Comparison of ENCODE assay signal across 11 mouse cellular contexts in the genomic region with DNA sequence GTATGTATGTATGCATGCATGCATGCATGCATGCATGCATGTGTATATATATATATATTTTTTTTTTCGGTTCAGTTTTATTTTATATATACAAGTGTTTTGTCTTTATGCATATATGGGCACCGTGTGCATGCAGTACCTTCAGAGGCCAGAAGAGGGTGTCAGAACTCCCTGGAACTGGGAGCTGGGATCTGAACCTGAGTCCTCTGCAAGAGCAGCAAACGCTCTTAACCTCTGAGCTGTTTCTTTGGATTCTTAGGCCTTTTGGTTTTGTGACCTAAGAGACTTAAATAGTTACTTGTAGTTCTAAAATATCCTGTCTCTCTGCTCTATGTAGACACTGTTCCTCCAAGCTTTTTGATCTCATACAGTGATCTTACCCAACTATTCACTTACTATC. TPM values are rescaled to one million over a fixed set of nuclear protein-coding genes. Genes with fewer than 3 reads are reported as not detected.
DNase-seq lines count a peak whose midpoint lies in the region; ATAC-seq and TF ChIP-seq lines count a peak whose summit lies in the region.
"Had no signal": no experiment of that assay in that cellular context is flagged by ENCODE, and none has a peak within 500 bp of the region (broad histone marks: within the 10 kb centered on the region; RNA-seq: fewer than 3 reads in every experiment).

No protein-coding gene starts in this region.

- H3K4me2 ChIP-seq in heart, embryonic 15.5 days, result no peak overlapping the region
- H3K4me2 ChIP-seq in heart, embryonic 11.5 days, result no peak overlapping the region
- H3K4me2 ChIP-seq: embryonic facial prominence, embryonic 13.5 days; liver, embryonic 15.5 days; stomach, embryonic 15.5 days had no signal

- no peaks in the 10 kb centered on the region for H3K27me3 ChIP-seq in heart, embryonic 15.5 days
- no peaks in the 10 kb centered on the region for H3K27me3 ChIP-seq in heart, embryonic 11.5 days (ENCODE audit: control insufficient read depth, insufficient read depth, low read length)
- H3K27me3 ChIP-seq in thymus, adult 2 months (ENCODE audit: control insufficient read depth, insufficient read depth, low read length), result no peaks in the 10 kb centered on the region
- H3K27me3 ChIP-seq: embryonic facial prominence, embryonic 13.5 days; liver, embryonic 15.5 days; stomach, embryonic 15.5 days had no signal

- DNase-seq in thymus, adult 2 months, result peak; percentile 35
- no peak for DNase-seq in thymus, adult 18-20 months
- DNase-seq in lung, postnatal 10 days, result peak; percentile 68
- DNase-seq in Muller cell, postnatal 12 days (ENCODE audit: inconsistent ontology term), result no peak
- no peak for DNase-seq in left cerebral cortex, postnatal 14 days (ENCODE audit: low spot score in 2 of 2)

- WGBS in heart, embryonic 15.5 days, result 70% methylated on average over 3 of the region's 3 CpGs
- WGBS in heart, embryonic 11.5 days (ENCODE audit: insufficient replicate concordance), result 74% methylated on average over 3 of the region's 3 CpGs
- 80% methylated on average over 3 of the region's 3 CpGs for WGBS in thymus, adult 2 months

- H3K36me3 ChIP-seq in heart, embryonic 15.5 days, result peaks cover 3% of the 10 kb centered on the region; the same call in 1 of the 2 replicates
- H3K36me3 ChIP-seq in heart, embryonic 11.5 days (ENCODE audit: control insufficient read depth, insufficient read depth, low read length), result peaks cover 2% of the 10 kb centered on the region; the same call in 1 of the 2 replicates
- H3K36me3 ChIP-seq in thymus, adult 2 months (ENCODE audit: control insufficient read depth, insufficient read depth, low read length), result peaks cover 3% of the 10 kb centered on the region; the same call in 1 of the 2 replicates
- H3K36me3 ChIP-seq: stomach, embryonic 15.5 days had no signal

- H3K27ac ChIP-seq in heart, embryonic 15.5 days, result peak overlapping the region; percentile 80; the same call in 1 of the 2 replicates
- no peak overlapping the region for H3K27ac ChIP-seq in heart, embryonic 11.5 days (ENCODE audit: low read depth, low read length)
- no peak overlapping the region for H3K27ac ChIP-seq in thymus, adult 2 months (ENCODE audit: control insufficient read depth, insufficient read depth, low read length)
- H3K27ac ChIP-seq: liver, embryonic 15.5 days; stomach, embryonic 15.5 days had no signal

- H3K9me3 ChIP-seq in heart, embryonic 15.5 days (replicated peaks), result no peaks in the 10 kb centered on the region
- H3K9me3 ChIP-seq in heart, embryonic 11.5 days (replicated peaks; ENCODE audit: control insufficient read depth, low read length), result no peaks in the 10 kb centered on the region
- H3K9me3 ChIP-seq: embryonic facial prominence, embryonic 13.5 days; liver, embryonic 15.5 days; stomach, embryonic 15.5 days had no signal

- peaks cover 21% of the 10 kb centered on the region for H3K4me1 ChIP-seq in heart, embryonic 15.5 days (replicated peaks)
- H3K4me1 ChIP-seq in heart, embryonic 11.5 days (ENCODE audit: control insufficient read depth, insufficient read depth, low read length), result peaks cover 16% of the 10 kb centered on the region
- H3K4me1 ChIP-seq in thymus, adult 2 months (replicated peaks; ENCODE audit: control insufficient read depth, insufficient read depth, low read length), result no peaks in the 10 kb centered on the region

- no peak overlapping the region for H3K4me3 ChIP-seq in heart, embryonic 15.5 days
- no peak overlapping the region for H3K4me3 ChIP-seq in heart, embryonic 11.5 days (ENCODE audit: low read depth, low read length)
- H3K4me3 ChIP-seq in thymus, adult 2 months (ENCODE audit: control insufficient read depth, insufficient read depth, low read length), result no peak overlapping the region
- H3K4me3 ChIP-seq: embryonic facial prominence, embryonic 13.5 days; liver, embryonic 15.5 days; stomach, embryonic 15.5 days had no signal

- no peak for TF ChIP-seq POLR2A in thymus, adult 2 months (IDR thresholded peaks at IDR 0.05; ENCODE audit: control insufficient read depth, extremely low read depth, insufficient read depth, low read length, poor library complexity)

- ATAC-seq in heart, embryonic 15.5 days (replicated peaks; ENCODE audit: insufficient number of reproducible peaks, insufficient read depth, low FRiP score, low read depth), result no peak
- no peak for ATAC-seq in heart, embryonic 11.5 days (replicated peaks; ENCODE audit: insufficient number of reproducible peaks, low FRiP score, low TSS enrichment)
- ATAC-seq in common myeloid progenitor, adult 5-6 weeks (replicated peaks; ENCODE audit: low read depth, poor library complexity, severe bottlenecking), result peak; percentile 52; the same call in 1 of the 2 replicates

- H3K9ac ChIP-seq in heart, embryonic 15.5 days, result no peak overlapping the region
- no peak overlapping the region for H3K9ac ChIP-seq in heart, embryonic 11.5 days (ENCODE audit: low read depth, low read length)
- H3K9ac ChIP-seq: embryonic facial prominence, embryonic 13.5 days; liver, embryonic 15.5 days; stomach, embryonic 15.5 days had no signal

- no peak for TF ChIP-seq CTCF in thymus, adult 2 months (IDR thresholded peaks at IDR 0.05; ENCODE audit: borderline replicate concordance, control insufficient read depth, extremely low read depth, insufficient read depth, low read length, poor library complexity)

- intact Hi-C loops in left cerebral cortex, postnatal 14 days (cut with DNase I), result loop anchor here (2.0 kb wide), 1 partner anchor 23 kb away; no protein-coding TSS in a partner anchor

RNA-seq across cellular contexts. Expression of gene Copz1, which starts 11.6 kb away (rescaled TPM):
- 145 and 168 TPM in 2 replicates for polyA plus RNA-seq in heart, embryonic 15.5 days (2015; fragmentation: Nextera tagmentation; extraction: Ambion mirVana)
- 217 and 221 TPM in 2 replicates for polyA plus RNA-seq in heart, embryonic 11.5 days (2014; fragmentation: Nextera tagmentation; extraction: Ambion mirVana)
- 106 and 124 TPM in 2 replicates for polyA plus RNA-seq in thymus, adult 2 months (2012; rRNA removed)
- 53.8 and 55.5 TPM in 2 replicates for total RNA-seq in common myeloid progenitor, adult 5-6 weeks (2017)
- 100 to 1,000 TPM; 107 to 114 TPM for total RNA-seq in left cerebral cortex, postnatal 14 days (2021)

RNA-seq across cellular contexts. Expression of gene Nfe2, which starts 25.9 kb away (rescaled TPM):
- 1.9 and 5.0 TPM in 2 replicates for polyA plus RNA-seq in heart, embryonic 15.5 days (2015; fragmentation: Nextera tagmentation; extraction: Ambion mirVana)
- 21.9 and 24.2 TPM in 2 replicates for polyA plus RNA-seq in heart, embryonic 11.5 days (2014; fragmentation: Nextera tagmentation; extraction: Ambion mirVana)
- 4.9 and 7.3 TPM in 2 replicates for polyA plus RNA-seq in thymus, adult 2 months (2012; rRNA removed)
- total RNA-seq in common myeloid progenitor, adult 5-6 weeks (2017), result 121 and 135 TPM in 2 replicates
- total RNA-seq in left cerebral cortex, postnatal 14 days (2021), result not detected

RNA-seq across cellular contexts. Expression of gene Gpr84, which starts 26.3 kb away (rescaled TPM):
- polyA plus RNA-seq in heart, embryonic 15.5 days (2015; fragmentation: Nextera tagmentation; extraction: Ambion mirVana), result 0.11 and 0.25 TPM in 2 replicates
- 0.41 and 0.53 TPM in 2 replicates for polyA plus RNA-seq in heart, embryonic 11.5 days (2014; fragmentation: Nextera tagmentation; extraction: Ambion mirVana)
- polyA plus RNA-seq in thymus, adult 2 months (2012; rRNA removed), result 0.28 and 0.45 TPM in 2 replicates
- total RNA-seq in common myeloid progenitor, adult 5-6 weeks (2017), result not detected in 2 replicates
- total RNA-seq in left cerebral cortex, postnatal 14 days (2021), result 1 to 10 TPM; 1.0 to 1.1 TPM

RNA-seq across cellular contexts. Expression of gene Hnrnpa1, which starts 43.8 kb away (rescaled TPM):
- polyA plus RNA-seq in heart, embryonic 15.5 days (2015; fragmentation: Nextera tagmentation; extraction: Ambion mirVana), result 367 and 376 TPM in 2 replicates
- 572 and 590 TPM in 2 replicates for polyA plus RNA-seq in heart, embryonic 11.5 days (2014; fragmentation: Nextera tagmentation; extraction: Ambion mirVana)
- 155 and 178 TPM in 2 replicates for polyA plus RNA-seq in thymus, adult 2 months (2012; rRNA removed)
- total RNA-seq in common myeloid progenitor, adult 5-6 weeks (2017), result 1,831 and 1,833 TPM in 2 replicates
- total RNA-seq in left cerebral cortex, postnatal 14 days (2021), result 100 to 1,000 TPM; 236 to 247 TPM

RNA-seq across cellular contexts. Expression of gene Cbx5, which starts 44.5 kb away (rescaled TPM):
- 80.0 and 84.2 TPM in 2 replicates for polyA plus RNA-seq in heart, embryonic 15.5 days (2015; fragmentation: Nextera tagmentation; extraction: Ambion mirVana)
- 139 and 146 TPM in 2 replicates for polyA plus RNA-seq in heart, embryonic 11.5 days (2014; fragmentation: Nextera tagmentation; extraction: Ambion mirVana)
- 34.2 and 37.0 TPM in 2 replicates for polyA plus RNA-seq in thymus, adult 2 months (2012; rRNA removed)
- 248 and 261 TPM in 2 replicates for total RNA-seq in common myeloid progenitor, adult 5-6 weeks (2017)
- total RNA-seq in left cerebral cortex, postnatal 14 days (2021), result 100 to 1,000 TPM; 152 to 162 TPM

Comparison
In these comparisons a context has a peak if more than half of its experiments do, and no peak if none do; other contexts are left out.
1. DNase-seq: peak in thymus, adult 2 months (single experiment) and lung, postnatal 10 days (single experiment); none in thymus, adult 18-20 months (0 of 2), Muller cell, postnatal 12 days (single experiment) and left cerebral cortex, postnatal 14 days (0 of 2).